Mouse (Mus musculus): Measurements from ENCODE around the gene Sec14l4.

DNA sequence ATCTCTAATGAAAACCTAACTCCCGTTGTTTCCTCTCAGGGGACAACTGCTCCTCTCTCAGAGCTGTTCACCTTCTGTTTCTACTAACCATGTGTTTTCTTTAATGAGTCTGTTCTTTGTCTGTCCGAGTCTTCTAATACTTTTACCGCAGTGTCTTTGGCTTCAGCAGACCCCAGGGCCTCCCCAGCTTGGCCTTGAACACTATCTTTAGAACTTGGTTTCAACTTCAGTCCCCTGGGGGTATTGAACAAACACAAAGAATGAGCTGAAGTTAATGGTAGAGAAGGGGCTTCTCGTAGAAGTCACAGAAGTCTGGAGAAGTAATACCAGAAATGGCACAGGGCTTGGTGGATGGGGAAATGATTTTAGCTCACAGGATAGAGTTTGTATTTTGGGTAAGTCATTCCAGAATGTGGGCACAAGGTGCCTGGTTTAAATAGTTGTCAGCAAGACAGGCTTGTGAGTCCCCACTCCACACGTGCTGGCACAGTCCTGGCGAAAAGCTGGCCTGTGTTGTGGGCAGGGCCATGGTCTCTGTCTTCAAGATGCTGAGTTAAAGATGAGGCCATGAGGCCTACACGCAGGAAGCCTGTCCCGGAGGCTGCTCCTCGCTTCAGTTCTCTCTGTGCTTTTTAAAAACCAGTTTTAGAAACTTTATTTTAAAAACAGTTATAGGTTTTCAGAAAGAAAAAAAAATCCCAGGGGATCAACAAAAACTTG is 5.3 kb downstream of the Sec14l4 start:
- no peak for TF ChIP-seq MYOD1 (IDR thresholded peaks at IDR 0.05; ENCODE audit: control insufficient read depth in 1 of 3, insufficient read length in 2 of 3, low read depth in 2 of 3)
- TF ChIP-seq POLR2AphosphoS2 (IDR thresholded peaks at IDR 0.05; ENCODE audit: insufficient read length, low read depth) = no peak
- no peak for TF ChIP-seq MAX (IDR thresholded peaks at IDR 0.05; ENCODE audit: low read depth)
- no peak for TF ChIP-seq POLR2A (IDR thresholded peaks at IDR 0.05; ENCODE audit: insufficient read length, low read depth)

Data from myocyte (in vitro differentiated cells).